ENCODE assay signal across 8 mouse cellular contexts in genomic region chr3:87907906-87908305, GRCm38 (mm10). TPM values are rescaled to one million over a fixed set of nuclear protein-coding genes. Genes with fewer than 3 reads are reported as not detected.
DNase-seq lines count a peak whose midpoint lies in the region; ATAC-seq and TF ChIP-seq lines count a peak whose summit lies in the region.

No protein-coding gene starts in this region.

- H3K4me2 ChIP-seq in hindbrain, embryonic 15.5 days = peak overlapping the region; percentile 88
- H3K4me2 ChIP-seq in liver, embryonic 16.5 days (ENCODE audit: low read depth, low read length) = peak overlapping the region; percentile 76

- DNase-seq in gastrocnemius, adult 2 months = no peak
- no peak for DNase-seq in gastrocnemius, postnatal 25 days
- no peak for DNase-seq in yolk sac, embryonic 10.5 days (ENCODE audit: low spot score)
- DNase-seq in thymus, adult 18-20 months = no peak
- no peak for DNase-seq in urinary bladder, postnatal 4 days (ENCODE audit: low spot score in 2 of 2)

- H3K36me3 ChIP-seq in hindbrain, embryonic 15.5 days = no peaks in the 10 kb centered on the region
- peaks cover under 1% of the 10 kb centered on the region; the same call in 1 of the 2 replicates for H3K36me3 ChIP-seq in liver, embryonic 16.5 days (ENCODE audit: control insufficient read depth, insufficient read depth)

- intact Hi-C loops in gastrocnemius, adult 2 months (cut with DNase I) = no loop called here

- no peaks in the 10 kb centered on the region for H3K27me3 ChIP-seq in hindbrain, embryonic 15.5 days
- no peaks in the 10 kb centered on the region for H3K27me3 ChIP-seq in liver, embryonic 16.5 days (ENCODE audit: control insufficient read depth, insufficient read depth, low read depth, low read length)

- no peak for TF ChIP-seq POLR2A in bone marrow, adult 2 months (IDR thresholded peaks at IDR 0.05; ENCODE audit: borderline replicate concordance, control insufficient read depth, low read depth, low read length)

- TF ChIP-seq CTCF in gastrocnemius, adult 2 months (IDR thresholded peaks at IDR 0.05) = no peak
- no peak for TF ChIP-seq CTCF in bone marrow, adult 2 months (IDR thresholded peaks at IDR 0.05; ENCODE audit: control insufficient read depth, insufficient read depth, low read length)

- no peaks in the 10 kb centered on the region for H3K9me3 ChIP-seq in hindbrain, embryonic 15.5 days
- no peaks in the 10 kb centered on the region for H3K9me3 ChIP-seq in liver, embryonic 16.5 days (replicated peaks; ENCODE audit: control insufficient read depth, low read length)

- H3K9ac ChIP-seq in hindbrain, embryonic 15.5 days = peak overlapping the region; percentile 95
- H3K9ac ChIP-seq in liver, embryonic 16.5 days (ENCODE audit: low read depth, low read length) = peak overlapping the region; percentile 98

- peak overlapping the region; percentile 100 for H3K27ac ChIP-seq in gastrocnemius, adult 2 months
- no peak overlapping the region for H3K27ac ChIP-seq in bone marrow, adult 2 months (ENCODE audit: control insufficient read depth, insufficient read depth, low read depth, low read length, poor library complexity)
- peak overlapping the region; percentile 97; the same call in 1 of the 2 replicates for H3K27ac ChIP-seq in hindbrain, embryonic 15.5 days (replicated peaks)
- peak overlapping the region; percentile 93 for H3K27ac ChIP-seq in liver, embryonic 16.5 days (ENCODE audit: low read length)

- ATAC-seq in hindbrain, embryonic 15.5 days (ENCODE audit: low FRiP score, low read depth) = no peak
- ATAC-seq in liver, embryonic 16.5 days (ENCODE audit: low read depth) = no peak

- WGBS in bone marrow, adult 2 months = 8% methylated on average over 1 of the region's 1 CpGs
- 14% methylated on average over 1 of the region's 1 CpGs for WGBS in hindbrain, embryonic 15.5 days
- 0% methylated on average over 1 of the region's 1 CpGs for WGBS in liver, embryonic 16.5 days (ENCODE audit: insufficient replicate concordance)

- peaks cover 4% of the 10 kb centered on the region for H3K4me1 ChIP-seq in bone marrow, adult 2 months (ENCODE audit: control insufficient read depth, insufficient read depth, low read length)
- H3K4me1 ChIP-seq in hindbrain, embryonic 15.5 days (replicated peaks) = peaks cover 42% of the 10 kb centered on the region
- H3K4me1 ChIP-seq in liver, embryonic 16.5 days (ENCODE audit: control insufficient read depth, low read depth, low read length) = peaks cover 65% of the 10 kb centered on the region

- H3K4me3 ChIP-seq in gastrocnemius, adult 2 months = peak overlapping the region; percentile 99
- peak overlapping the region; percentile 83 for H3K4me3 ChIP-seq in bone marrow, adult 2 months (replicated peaks; ENCODE audit: control insufficient read depth, low read depth, low read length)
- H3K4me3 ChIP-seq in hindbrain, embryonic 15.5 days = peak overlapping the region; percentile 100
- peak overlapping the region; percentile 99 for H3K4me3 ChIP-seq in liver, embryonic 16.5 days (ENCODE audit: low read depth, low read length)

RNA-seq across cellular contexts. Expression of gene Hdgf, which starts 1.8 kb away (rescaled TPM):
- total RNA-seq in gastrocnemius, adult 2 months (2021) = 100 to 1,000 TPM; 212 to 228 TPM
- 100 to 1,000 TPM; 167 to 171 TPM for total RNA-seq in gastrocnemius, postnatal 25 days (2021)
- polyA plus RNA-seq in bone marrow, adult 2 months (2011; ENCODE audit: insufficient read depth, insufficient read length, low replicate concordance, missing spikeins) = 286 and 446 TPM in 2 replicates
- polyA plus RNA-seq in hindbrain, embryonic 15.5 days (2015; fragmentation: Nextera tagmentation; extraction: Ambion mirVana) = 170 and 183 TPM in 2 replicates
- polyA plus RNA-seq in liver, embryonic 16.5 days (2015; fragmentation: Nextera tagmentation; extraction: Ambion mirVana) = 53.6 and 57.1 TPM in 2 replicates

RNA-seq across cellular contexts. Expression of gene Mrpl24, which starts 11.4 kb away (rescaled TPM):
- 10 to 100 TPM; 44.1 to 50.2 TPM for total RNA-seq in gastrocnemius, adult 2 months (2021)
- total RNA-seq in gastrocnemius, postnatal 25 days (2021) = 10 to 100 TPM; 43.9 to 44.7 TPM
- 98.1 and 217 TPM in 2 replicates for polyA plus RNA-seq in bone marrow, adult 2 months (2011; ENCODE audit: insufficient read depth, insufficient read length, low replicate concordance, missing spikeins)
- 48.6 and 56.2 TPM in 2 replicates for polyA plus RNA-seq in hindbrain, embryonic 15.5 days (2015; fragmentation: Nextera tagmentation; extraction: Ambion mirVana)
- 35.1 and 35.8 TPM in 2 replicates for polyA plus RNA-seq in liver, embryonic 16.5 days (2015; fragmentation: Nextera tagmentation; extraction: Ambion mirVana)

RNA-seq across cellular contexts. Expression of gene Isg20l2, which starts 22.2 kb away (rescaled TPM):
- total RNA-seq in gastrocnemius, adult 2 months (2021) = 1 to 10 TPM; 7.6 to 8.1 TPM
- total RNA-seq in gastrocnemius, postnatal 25 days (2021) = 1 to 10 TPM; 7.1 to 7.5 TPM
- 16.4 and 18.4 TPM in 2 replicates for polyA plus RNA-seq in bone marrow, adult 2 months (2011; ENCODE audit: insufficient read depth, insufficient read length, low replicate concordance, missing spikeins)
- 30.7 and 33.3 TPM in 2 replicates for polyA plus RNA-seq in hindbrain, embryonic 15.5 days (2015; fragmentation: Nextera tagmentation; extraction: Ambion mirVana)
- polyA plus RNA-seq in liver, embryonic 16.5 days (2015; fragmentation: Nextera tagmentation; extraction: Ambion mirVana) = 17.2 and 17.5 TPM in 2 replicates

RNA-seq across cellular contexts. Expression of gene Prcc, which starts 22.5 kb away (rescaled TPM):
- 10 to 100 TPM; 45.5 to 52.8 TPM for total RNA-seq in gastrocnemius, adult 2 months (2021)
- total RNA-seq in gastrocnemius, postnatal 25 days (2021) = 10 to 100 TPM; 39.9 to 45.5 TPM
- polyA plus RNA-seq in bone marrow, adult 2 months (2011; ENCODE audit: insufficient read depth, insufficient read length, low replicate concordance, missing spikeins) = 30.5 and 56.5 TPM in 2 replicates
- polyA plus RNA-seq in hindbrain, embryonic 15.5 days (2015; fragmentation: Nextera tagmentation; extraction: Ambion mirVana) = 15.6 and 18.5 TPM in 2 replicates
- polyA plus RNA-seq in liver, embryonic 16.5 days (2015; fragmentation: Nextera tagmentation; extraction: Ambion mirVana) = 4.1 and 4.7 TPM in 2 replicates

RNA-seq across cellular contexts. Expression of gene Rrnad1, which starts 22.6 kb away (rescaled TPM):
- 1 to 10 TPM; 4.7 to 5.0 TPM for total RNA-seq in gastrocnemius, adult 2 months (2021)
- total RNA-seq in gastrocnemius, postnatal 25 days (2021) = 1 to 10 TPM; 4.0 to 4.2 TPM
- 16.2 and 27.7 TPM in 2 replicates for polyA plus RNA-seq in bone marrow, adult 2 months (2011; ENCODE audit: insufficient read depth, insufficient read length, low replicate concordance, missing spikeins)
- polyA plus RNA-seq in hindbrain, embryonic 15.5 days (2015; fragmentation: Nextera tagmentation; extraction: Ambion mirVana) = 20.1 and 20.3 TPM in 2 replicates
- 5.2 and 5.7 TPM in 2 replicates for polyA plus RNA-seq in liver, embryonic 16.5 days (2015; fragmentation: Nextera tagmentation; extraction: Ambion mirVana)
